Mouse (Mus musculus): ENCODE measurements around the gene Lrrc28.

DNA sequence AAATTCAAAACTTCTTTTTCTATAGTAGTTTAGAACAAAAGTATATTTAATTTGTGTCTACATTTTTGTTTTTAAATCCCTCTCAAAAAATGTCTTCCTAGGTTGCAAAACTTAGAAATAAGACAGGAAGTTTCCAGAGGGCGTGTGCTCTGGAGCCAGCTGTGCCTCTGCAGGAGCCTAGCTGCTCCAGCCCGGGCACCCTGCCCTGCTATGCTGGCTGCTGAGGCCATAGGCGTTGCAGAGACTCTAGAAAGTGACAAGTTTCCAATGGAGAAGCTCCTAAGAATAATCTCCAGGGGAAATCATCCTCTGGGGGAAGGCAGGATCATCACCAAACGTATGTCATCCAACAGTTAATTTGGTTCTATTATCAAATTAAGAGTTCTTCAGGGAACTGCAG, 130.7 kb downstream of the Lrrc28 start:
- TF ChIP-seq CTCF (IDR thresholded peaks at IDR 0.05; ENCODE audit: low read depth), result no peak
- no peak for TF ChIP-seq EP300 (IDR thresholded peaks at IDR 0.05; ENCODE audit: low read depth)

Data from liver, embryonic 14.5 days (tissue).